Mouse (Mus musculus): ENCODE data around the gene Kng2.
A peak's percentile ranks its signal among the peaks of the same experiment; 100 is the strongest.
"Not testable (repeated sequence)": the region's sequence is repeated elsewhere in the genome, so short reads cannot be mapped to it uniquely, and the experiment has no call there.

Kng2 gene

GRCm38 (mm10) chr16:22956085-22956439 is 73.2 kb downstream of the Kng2 start:
- DNase-seq (ENCODE audit: low read depth, low spot score) = no peak

- DNase-seq (ENCODE audit: low read depth, low spot score) = peak; percentile 27
Measured at GRCm38 (mm10) chr16:22955397-22956084, 73.7 kb downstream of the Kng2 start.

- no peak for DNase-seq (ENCODE audit: low read depth, low spot score)
Measured at GRCm38 (mm10) chr16:22953069-22953468, 76.2 kb downstream of the Kng2 start.

GRCm38 (mm10) chr16:22950840-22951395 is 78.4 kb downstream of the Kng2 start, which contains the start of gene Hrg:
Hrg (plus strand) TSS chr16:22951072.
- DNase-seq (ENCODE audit: low read depth, low spot score) = no peak

GRCm38 (mm10) chr16:22947371-22947770 is 81.9 kb downstream of the Kng2 start:
- no peak for DNase-seq (ENCODE audit: low read depth, low spot score)

- DNase-seq (ENCODE audit: low read depth, low spot score) = not testable (repeated sequence)
Measured at GRCm38 (mm10) chr16:22941825-22942476, 87.3 kb downstream of the Kng2 start.

GRCm38 (mm10) chr16:22939120-22939695 is 90.1 kb downstream of the Kng2 start:
- DNase-seq (ENCODE audit: low read depth, low spot score) = no peak

GRCm38 (mm10) chr16:22938541-22938940 is 90.7 kb downstream of the Kng2 start:
- DNase-seq (ENCODE audit: low read depth, low spot score) = no peak

GRCm38 (mm10) chr16:22937631-22938030 is 91.7 kb downstream of the Kng2 start:
- DNase-seq (ENCODE audit: low read depth, low spot score) = no peak
